Mouse (Mus musculus) CH12.LX (cell line): ENCODE measurements around the gene Pitpnm2.

Source experiments
- JUND ChIP-seq: conservative IDR thresholded peaks from 2 replicates; pipeline ENCODE4 v1.6.1; 2011; ENCODE audit warnings: low read depth, low read length, improper control_type of control experiment
- MAZ ChIP-seq: IDR thresholded peaks from 2 replicates; pipeline ENCODE4 v1.6.1; 2012; ENCODE audit warnings: low read depth, mild to moderate bottlenecking, inconsistent platforms, low read length, improper control_type of control experiment, moderate library complexity
- ZMIZ1 ChIP-seq: IDR thresholded peaks from 2 replicates; pipeline ENCODE4 v1.6.1; 2012; ENCODE audit warnings: low read depth, mild to moderate bottlenecking, inconsistent platforms, low read length, improper control_type of control experiment

DNA sequence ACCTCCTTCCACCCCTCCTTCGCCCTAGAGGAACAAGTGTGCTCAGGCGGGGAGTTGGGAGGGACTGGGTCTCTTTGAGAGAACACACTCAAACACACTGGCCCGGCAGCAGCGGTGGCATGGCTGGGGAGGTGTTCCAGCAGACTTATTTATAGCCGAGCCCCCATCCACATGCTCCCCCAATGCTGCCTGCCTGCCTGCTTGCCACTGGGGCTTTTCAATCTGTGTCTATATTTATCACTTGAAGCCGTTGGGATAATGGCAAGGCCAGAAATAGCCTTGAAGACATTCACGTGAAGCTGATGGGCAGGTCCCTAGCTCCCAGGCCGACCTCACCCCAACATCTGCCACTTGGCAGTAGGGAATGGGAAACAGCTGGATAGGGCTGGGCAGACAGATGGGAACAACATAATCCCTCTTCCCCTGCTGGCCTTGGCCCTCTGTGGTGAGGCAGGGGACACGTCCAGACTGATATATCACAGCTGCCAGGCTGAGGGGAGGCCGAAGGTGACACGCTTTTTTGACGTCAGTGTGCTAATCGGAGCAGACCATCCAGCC is 43.0 kb downstream of the Pitpnm2 start:
- TF ChIP-seq MAZ (no peak), JUND (no peak), ZMIZ1 (no peak)
